Mouse (Mus musculus) testis, adult 2 months (tissue): Measurements from ENCODE around the gene Nln.

Source experiments
- CTCF ChIP-seq: fragments of 200-500 bp; IDR thresholded peaks from 2 replicates; pipeline ENCODE4 v1.5.1; 2012; ENCODE audit warnings: low read depth, mild to moderate bottlenecking, inconsistent platforms, low read length, moderate library complexity; ENCODE audit not compliant: control insufficient read depth, insufficient read depth, insufficient replicate concordance
- POLR2A ChIP-seq: fragments of 200-500 bp; IDR thresholded peaks from 2 replicates; pipeline ENCODE4 v1.6.1; 2012; ENCODE audit warnings: low read depth, mild to moderate bottlenecking, inconsistent platforms, low read length, moderate library complexity; ENCODE audit not compliant: control insufficient read depth

GRCm38 (mm10) chr13:103976181-103976724 lies 133.2 kb downstream of the Nln start:
- TF ChIP-seq POLR2A: no peak
- TF ChIP-seq CTCF: no peak
